Mouse (Mus musculus): ENCODE measurements around the gene Slco4a1. TPM values are rescaled to one million over a fixed set of nuclear protein-coding genes. Genes with fewer than 3 reads are reported as not detected.

Slco4a1 gene
- total and polyA plus RNA-seq, 2 experiments from 2014 or later: 2.5 to 5.1 TPM

- H3K27ac ChIP-seq (ENCODE audit: low read depth, low read length): no peak overlapping the region
- H3K4me1 ChIP-seq (ENCODE audit: insufficient read depth, low read length): no peaks in the 10 kb centered on the region
- H3K4me3 ChIP-seq (ENCODE audit: low read depth, low read length): no peak overlapping the region
- 80% methylated on average over 10 of the region's 10 CpGs for WGBS
- no peaks in the 10 kb centered on the region for H3K9me3 ChIP-seq (ENCODE audit: low read length)
- H3K27me3 ChIP-seq (ENCODE audit: insufficient read depth, low read length): no peaks in the 10 kb centered on the region
- no peak for ATAC-seq (ENCODE audit: low FRiP score)
- no peak for DNase-seq (ENCODE audit: low spot score)
- H3K4me2 ChIP-seq (ENCODE audit: low read depth, low read length, poor library complexity, severe bottlenecking): no peak overlapping the region
- TF ChIP-seq CTCF (IDR thresholded peaks at IDR 0.05): no peak
- H3K9ac ChIP-seq (replicated peaks; ENCODE audit: low read length, poor library complexity, severe bottlenecking): no peak overlapping the region
- no peaks in the 10 kb centered on the region for H3K36me3 ChIP-seq (ENCODE audit: insufficient read depth, low read length)
These were observed 23.3 kb upstream of the Slco4a1 start for GRCm38 (mm10) chr2:180432751-180433150.

DNA sequence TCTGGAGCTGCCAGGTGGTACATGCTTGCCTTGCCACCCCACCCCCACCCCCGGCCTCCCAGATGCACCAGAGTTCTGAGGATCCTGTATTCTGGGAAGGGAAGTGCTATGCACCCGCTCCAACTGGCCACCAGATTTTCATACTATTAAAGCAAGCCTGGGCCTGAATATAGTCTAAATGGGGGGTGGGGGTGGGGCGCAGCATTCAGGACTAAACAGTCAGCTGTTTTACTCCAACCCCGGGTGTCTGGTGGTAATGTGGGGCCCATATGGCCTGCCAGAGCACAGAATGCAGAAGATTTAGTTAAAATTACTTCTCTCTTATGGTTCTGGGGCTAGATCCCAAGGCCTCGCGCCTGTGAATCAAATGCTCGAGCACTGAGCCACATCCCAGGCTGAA, 22.7 kb upstream of the Slco4a1 start:
- Histone ChIP-seq H3K4me1 (ENCODE audit: insufficient read depth, low read length) (no peaks in the 10 kb centered on the region), H3K27me3 (ENCODE audit: insufficient read depth, low read length) (no peaks in the 10 kb centered on the region), H3K27ac (ENCODE audit: low read depth, low read length) (no peak overlapping the region), H3K4me2 (ENCODE audit: low read depth, low read length, poor library complexity, severe bottlenecking) (no peak overlapping the region), H3K4me3 (ENCODE audit: low read depth, low read length) (no peak overlapping the region), H3K36me3 (ENCODE audit: insufficient read depth, low read length) (no peaks in the 10 kb centered on the region), H3K9ac (replicated peaks; ENCODE audit: low read length, poor library complexity, severe bottlenecking) (no peak overlapping the region), H3K9me3 (ENCODE audit: low read length) (no peaks in the 10 kb centered on the region)
- WGBS: 78% methylated on average over 7 of the region's 7 CpGs
- ATAC-seq (ENCODE audit: low FRiP score) (no peak), DNase-seq (ENCODE audit: low spot score) (no peak)
- no peak for TF ChIP-seq CTCF (IDR thresholded peaks at IDR 0.05)

- H3K4me2 ChIP-seq (ENCODE audit: low read depth, low read length, poor library complexity, severe bottlenecking): no peak overlapping the region
- H3K36me3 ChIP-seq (ENCODE audit: insufficient read depth, low read length): no peaks in the 10 kb centered on the region
- 72% methylated on average over 4 of the region's 4 CpGs for WGBS
- no peaks in the 10 kb centered on the region for H3K27me3 ChIP-seq (ENCODE audit: insufficient read depth, low read length)
- no peak for ATAC-seq (ENCODE audit: low FRiP score)
- no peak overlapping the region for H3K27ac ChIP-seq (ENCODE audit: low read depth, low read length)
- no peak overlapping the region for H3K4me3 ChIP-seq (ENCODE audit: low read depth, low read length)
- H3K9ac ChIP-seq (replicated peaks; ENCODE audit: low read length, poor library complexity, severe bottlenecking): no peak overlapping the region
- no peaks in the 10 kb centered on the region for H3K9me3 ChIP-seq (ENCODE audit: low read length)
- no peaks in the 10 kb centered on the region for H3K4me1 ChIP-seq (ENCODE audit: insufficient read depth, low read length)
- DNase-seq (ENCODE audit: low spot score): no peak
- TF ChIP-seq CTCF (IDR thresholded peaks at IDR 0.05): no peak
These were observed 20.6 kb upstream of the Slco4a1 start for GRCm38 (mm10) chr2:180435341-180435926.

GRCm38 (mm10) chr2:180437149-180437864, 18.7 kb upstream of the Slco4a1 start:
- no peak for TF ChIP-seq CTCF (IDR thresholded peaks at IDR 0.05)
- no peak overlapping the region for H3K27ac ChIP-seq (ENCODE audit: low read depth, low read length)
- H3K4me2 ChIP-seq (ENCODE audit: low read depth, low read length, poor library complexity, severe bottlenecking): no peak overlapping the region
- H3K4me3 ChIP-seq (ENCODE audit: low read depth, low read length): no peak overlapping the region
- H3K9me3 ChIP-seq (ENCODE audit: low read length): no peaks in the 10 kb centered on the region
- DNase-seq (ENCODE audit: low spot score) (no peak), ATAC-seq (ENCODE audit: low FRiP score) (no peak)
- 80% methylated on average over 5 of the region's 5 CpGs for WGBS
- H3K27me3 ChIP-seq (ENCODE audit: insufficient read depth, low read length): no peaks in the 10 kb centered on the region
- no peak overlapping the region for H3K9ac ChIP-seq (replicated peaks; ENCODE audit: low read length, poor library complexity, severe bottlenecking)
- H3K4me1 ChIP-seq (ENCODE audit: insufficient read depth, low read length): no peaks in the 10 kb centered on the region
- H3K36me3 ChIP-seq (ENCODE audit: insufficient read depth, low read length): no peaks in the 10 kb centered on the region

GRCm38 (mm10) chr2:180439791-180440190, 16.3 kb upstream of the Slco4a1 start:
- Histone ChIP-seq H3K4me2 (ENCODE audit: low read depth, low read length, poor library complexity, severe bottlenecking) (no peak overlapping the region), H3K36me3 (ENCODE audit: insufficient read depth, low read length) (no peaks in the 10 kb centered on the region), H3K4me1 (ENCODE audit: insufficient read depth, low read length) (no peaks in the 10 kb centered on the region), H3K4me3 (ENCODE audit: low read depth, low read length) (no peak overlapping the region), H3K27ac (ENCODE audit: low read depth, low read length) (no peak overlapping the region), H3K9ac (replicated peaks; ENCODE audit: low read length, poor library complexity, severe bottlenecking) (no peak overlapping the region), H3K27me3 (ENCODE audit: insufficient read depth, low read length) (no peaks in the 10 kb centered on the region), H3K9me3 (ENCODE audit: low read length) (no peaks in the 10 kb centered on the region)
- DNase-seq (ENCODE audit: low spot score): no peak
- 75% methylated on average over 3 of the region's 3 CpGs for WGBS
- ATAC-seq (ENCODE audit: low FRiP score): no peak
- TF ChIP-seq CTCF (IDR thresholded peaks at IDR 0.05): no peak

GRCm38 (mm10) chr2:180440596-180441332, 15.3 kb upstream of the Slco4a1 start:
- ATAC-seq (ENCODE audit: low FRiP score) (no peak), DNase-seq (ENCODE audit: low spot score) (no peak)
- Histone ChIP-seq H3K4me1 (ENCODE audit: insufficient read depth, low read length) (no peaks in the 10 kb centered on the region), H3K9ac (replicated peaks; ENCODE audit: low read length, poor library complexity, severe bottlenecking) (no peak overlapping the region), H3K4me3 (ENCODE audit: low read depth, low read length) (no peak overlapping the region), H3K27me3 (ENCODE audit: insufficient read depth, low read length) (no peaks in the 10 kb centered on the region), H3K4me2 (ENCODE audit: low read depth, low read length, poor library complexity, severe bottlenecking) (no peak overlapping the region), H3K9me3 (ENCODE audit: low read length) (no peaks in the 10 kb centered on the region), H3K36me3 (ENCODE audit: insufficient read depth, low read length) (no peaks in the 10 kb centered on the region), H3K27ac (ENCODE audit: low read depth, low read length) (no peak overlapping the region)
- TF ChIP-seq CTCF (IDR thresholded peaks at IDR 0.05): no peak
- WGBS: 53% methylated on average over 9 of the region's 9 CpGs

Data from midbrain, postnatal 0 days (tissue).